Mouse (Mus musculus) lung, postnatal 0 days (tissue): ENCODE results near the gene Haao. TPM values are rescaled to one million over a fixed set of nuclear protein-coding genes. Genes with fewer than 3 reads are reported as not detected.

Source experiments
- ATAC-seq: fragments of 200-750 bp; cut with Nextera tagmentation; 2 replicates; pipeline ENCODE4 v1.8.0; 2017; ENCODE audit warnings: moderate library complexity
- DNase-seq: peaks from one replicate; pipeline ENCODE4 v3.0.0-alpha.2; 2016; ENCODE audit warnings: low spot score
- H3K27ac ChIP-seq: fragments of 300-500 bp; sonication (generic); 2 replicates; pipeline ENCODE4 v1.5.1; 2014; ENCODE audit warnings: antibody characterized with exemption, mild to moderate bottlenecking, low read length, mixed read lengths
- H3K27me3 ChIP-seq: fragments of 300-500 bp; sonication (generic); replicated peaks from 2 replicates; pipeline ENCODE4 v1.6.1; 2014; ENCODE audit warnings: low read length, mixed read lengths; ENCODE audit not compliant: insufficient read depth
- H3K36me3 ChIP-seq: fragments of 300-500 bp; sonication (generic); 2 replicates; pipeline ENCODE4 v1.6.1; 2014; ENCODE audit warnings: low read length, mixed read lengths; ENCODE audit not compliant: insufficient read depth
- H3K4me1 ChIP-seq: fragments of 300-500 bp; sonication (generic); 2 replicates; pipeline ENCODE4 v1.6.1; 2014; ENCODE audit warnings: antibody characterized with exemption, low read depth, low read length, mixed read lengths; ENCODE audit not compliant: insufficient read depth
- H3K4me2 ChIP-seq: fragments of 300-500 bp; sonication (generic); replicated peaks from 2 replicates; pipeline ENCODE4 v1.6.1; 2014; ENCODE audit warnings: low read depth, mild to moderate bottlenecking, low read length, moderate library complexity, mixed read lengths
- H3K4me3 ChIP-seq: fragments of 300-500 bp; sonication (generic); 2 replicates; pipeline ENCODE4 v1.5.1; 2014; ENCODE audit warnings: low read depth, low read length
- H3K9ac ChIP-seq: fragments of 300-500 bp; sonication (generic); replicated peaks from 2 replicates; pipeline ENCODE4 v1.6.1; 2014; ENCODE audit warnings: low read depth, mild to moderate bottlenecking
- H3K9me3 ChIP-seq: fragments of 300-500 bp; sonication (generic); 2 replicates; pipeline ENCODE4 v1.6.1; 2016; ENCODE audit warnings: low read length, mixed read lengths
- CTCF ChIP-seq: IDR thresholded peaks from 2 replicates; pipeline ENCODE4 v1.5.1; 2016; ENCODE audit warnings: antibody characterized with exemption, mild to moderate bottlenecking
- EP300 ChIP-seq: IDR thresholded peaks from 2 replicates; pipeline ENCODE4 v1.6.1; 2016; ENCODE audit warnings: antibody characterized with exemption, mild to moderate bottlenecking, control low read depth
- WGBS: fragments of 180-500 bp; shearing (Covaris S2); extraction: QIAGEN DNeasy Blood & Tissue Kit; methylation state at CpG from one replicate; pipeline ENCODE4 v1.1.7; 2014; 5-methylcytosine and 5-hydroxymethylcytosine counted together
- polyA plus RNA-seq: library from polyadenylated mRNA; unstranded; fragments of >200 nt; fragmentation: Nextera tagmentation; extraction: Ambion mirVana; gene quantifications from 2 replicates; pipeline ENCODE4 v1.2.1, GENCODE M21; 2015

Gene Haao
- polyA plus RNA-seq, 1 experiment from 2014 or later = 1.6 TPM

- Histone ChIP-seq H3K9me3 (no peaks in the 10 kb centered on the region), H3K36me3 (no peaks in the 10 kb centered on the region), H3K4me2 (no peak overlapping the region), H3K27me3 (no peaks in the 10 kb centered on the region), H3K4me3 (no peak overlapping the region), H3K27ac (no peak overlapping the region), H3K9ac (no peak overlapping the region), H3K4me1 (no peaks in the 10 kb centered on the region; the same call in 1 of the 2 replicates)
- 31% methylated on average over 4 of the region's 4 CpGs for WGBS
- DNase-seq = no peak
- ATAC-seq = no peak
- TF ChIP-seq CTCF (no peak), EP300 (no peak)
These were observed 719 bp upstream of the Haao start for GRCm38 (mm10) chr17:83848482-83848881.

DNA sequence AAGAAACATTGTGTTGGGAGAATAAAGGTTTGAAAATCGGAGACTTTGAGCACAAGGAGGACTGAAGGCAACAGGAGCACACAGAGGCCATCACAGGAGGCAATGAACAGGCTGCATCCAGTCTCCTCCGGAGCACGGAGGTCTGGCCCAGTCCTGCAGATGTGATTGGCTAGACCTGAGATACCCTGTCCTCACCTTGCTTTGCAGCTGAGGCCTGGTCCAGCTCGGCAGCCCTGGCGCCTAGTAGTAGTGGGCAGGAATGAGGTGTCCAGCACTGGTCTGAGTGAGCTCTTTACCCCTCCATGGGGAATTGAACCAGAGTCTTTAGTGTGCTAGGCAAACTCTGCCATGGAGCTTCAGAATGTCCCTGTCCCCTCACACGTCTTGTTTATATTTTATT is 663 bp downstream of the Haao start:
- H3K9ac ChIP-seq = no peak overlapping the region
- WGBS = 84% methylated on average over 6 of the region's 6 CpGs

DNA sequence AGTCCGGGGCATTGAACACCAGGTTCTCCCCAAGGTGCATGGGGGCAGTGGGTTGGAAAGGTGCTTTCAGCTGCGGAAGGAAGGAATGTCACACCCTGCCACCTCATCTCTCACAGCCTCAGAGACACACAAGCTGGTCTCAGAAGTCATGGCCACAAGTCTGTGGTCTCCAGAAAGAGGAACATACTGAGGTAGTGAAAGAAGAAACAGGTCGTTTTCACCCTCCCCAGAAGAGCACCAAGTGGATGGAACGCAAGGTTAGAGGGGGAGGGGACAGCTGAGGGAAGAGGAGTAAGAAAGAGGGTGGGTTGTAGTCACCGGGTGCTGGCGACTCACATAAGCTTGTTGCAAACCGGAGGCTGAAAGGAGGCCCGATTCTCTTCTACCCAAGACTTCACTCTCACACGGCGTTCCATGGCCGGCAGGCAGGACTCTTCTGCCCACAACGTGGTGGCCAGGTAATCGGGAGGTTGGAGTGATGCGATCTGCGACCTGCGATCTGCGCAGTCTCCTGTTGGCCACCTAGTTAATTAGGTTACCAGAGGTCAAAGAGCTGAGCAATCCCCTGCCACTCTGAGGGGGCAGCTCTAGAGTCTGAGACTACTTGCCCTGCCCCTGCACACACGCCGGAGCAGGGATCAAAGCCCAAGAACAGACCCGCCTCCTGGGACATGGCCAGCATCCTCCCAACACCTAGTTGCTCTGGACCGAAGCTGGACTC is 1.3 kb downstream of the Haao start:
- WGBS = 76% methylated on average over 21 of the region's 21 CpGs
- TF ChIP-seq EP300 = no peak
- TF ChIP-seq CTCF = no peak
- no peaks in the 10 kb centered on the region for H3K9me3 ChIP-seq
- DNase-seq (peak; percentile 46), ATAC-seq (no peak)
- H3K27me3 ChIP-seq = no peaks in the 10 kb centered on the region
- H3K4me1 ChIP-seq = no peaks in the 10 kb centered on the region; the same call in 1 of the 2 replicates
- no peak overlapping the region for H3K4me2 ChIP-seq
- H3K4me3 ChIP-seq = no peak overlapping the region
- H3K27ac ChIP-seq = no peak overlapping the region
- no peaks in the 10 kb centered on the region for H3K36me3 ChIP-seq
- no peak overlapping the region for H3K9ac ChIP-seq

More for the DNA sequence above, 663 bp downstream of the Haao start:
- no peak for ATAC-seq
- Histone ChIP-seq H3K4me1 (no peaks in the 10 kb centered on the region; the same call in 1 of the 2 replicates), H3K4me2 (no peak overlapping the region), H3K36me3 (no peaks in the 10 kb centered on the region), H3K4me3 (no peak overlapping the region), H3K27me3 (no peaks in the 10 kb centered on the region), H3K9me3 (no peaks in the 10 kb centered on the region), H3K27ac (no peak overlapping the region)
- no peak for TF ChIP-seq EP300
- TF ChIP-seq CTCF = no peak
- DNase-seq = no peak

DNA sequence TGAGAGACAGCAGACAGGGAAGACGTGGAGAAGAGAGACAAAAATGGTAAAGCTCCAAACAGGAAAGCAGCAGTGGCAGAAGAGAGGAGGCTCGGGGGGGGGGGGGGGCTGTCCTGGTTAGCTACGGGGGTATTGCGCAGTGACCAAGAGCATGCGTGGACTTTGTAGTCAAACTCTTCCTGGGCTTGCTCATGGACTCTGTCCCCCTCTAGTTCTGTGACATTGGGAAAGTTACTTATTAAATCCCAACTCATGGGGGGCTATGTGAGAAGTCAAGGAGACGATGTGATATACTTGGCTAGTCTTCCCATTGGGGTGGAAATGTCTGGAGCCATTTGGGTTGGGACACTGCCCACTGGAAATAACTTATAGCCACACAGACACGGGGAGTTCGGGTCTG is 2.2 kb downstream of the Haao start:
- no peaks in the 10 kb centered on the region; the same call in 1 of the 2 replicates for H3K4me1 ChIP-seq
- no peak overlapping the region for H3K27ac ChIP-seq
- no peaks in the 10 kb centered on the region for H3K36me3 ChIP-seq
- H3K4me2 ChIP-seq = no peak overlapping the region
- 69% methylated on average over 6 of the region's 8 CpGs for WGBS
- no peaks in the 10 kb centered on the region for H3K27me3 ChIP-seq
- no peaks in the 10 kb centered on the region for H3K9me3 ChIP-seq
- DNase-seq = no peak
- TF ChIP-seq EP300 = no peak
- no peak for TF ChIP-seq CTCF
- no peak overlapping the region for H3K4me3 ChIP-seq
- ATAC-seq = no peak
- no peak overlapping the region for H3K9ac ChIP-seq

DNA sequence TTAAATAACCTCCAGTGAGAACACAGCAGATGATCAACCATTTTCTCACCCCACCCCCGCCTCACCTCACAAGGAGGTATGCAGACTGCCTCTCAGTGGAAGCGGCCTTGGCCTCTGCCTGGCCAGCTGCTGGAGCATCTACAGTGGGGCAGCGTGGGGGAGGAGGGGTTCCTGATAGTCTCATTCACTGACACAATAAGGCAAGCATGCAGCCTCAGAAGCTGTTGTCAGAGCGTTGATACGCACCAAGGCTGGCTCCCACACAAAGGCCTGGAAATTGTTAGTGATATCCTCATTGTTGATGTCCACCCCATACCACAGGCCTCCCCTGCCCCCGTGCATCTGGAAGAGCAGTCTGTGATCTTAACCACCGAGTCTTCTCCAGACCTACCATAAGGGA is 4.0 kb downstream of the Haao start:
- no peak overlapping the region for H3K4me3 ChIP-seq
- H3K4me2 ChIP-seq = no peak overlapping the region
- H3K27ac ChIP-seq = no peak overlapping the region
- no peaks in the 10 kb centered on the region for H3K36me3 ChIP-seq
- H3K27me3 ChIP-seq = no peaks in the 10 kb centered on the region
- 62% methylated on average over 7 of the region's 7 CpGs for WGBS
- DNase-seq (no peak), ATAC-seq (no peak)
- H3K9ac ChIP-seq = no peak overlapping the region
- no peak for TF ChIP-seq CTCF
- no peak for TF ChIP-seq EP300
- no peaks in the 10 kb centered on the region for H3K4me1 ChIP-seq
- no peaks in the 10 kb centered on the region for H3K9me3 ChIP-seq

- Histone ChIP-seq H3K36me3 (no peaks in the 10 kb centered on the region), H3K4me3 (no peak overlapping the region), H3K9me3 (no peaks in the 10 kb centered on the region), H3K9ac (no peak overlapping the region), H3K4me2 (no peak overlapping the region), H3K27me3 (no peaks in the 10 kb centered on the region), H3K27ac (no peak overlapping the region), H3K4me1 (no peaks in the 10 kb centered on the region)
- DNase-seq (no peak), ATAC-seq (no peak)
- WGBS = 78% methylated on average over 5 of the region's 5 CpGs
- TF ChIP-seq EP300 (no peak), CTCF (no peak)
These were observed 6.8 kb downstream of the Haao start for GRCm38 (mm10) chr17:83841011-83841410.
